Mouse (Mus musculus) liver, embryonic 14.5 days (tissue): ENCODE measurements around the gene Tbr1.

Experiments
- CTCF ChIP-seq: IDR thresholded peaks from 2 replicates; pipeline ENCODE4 v1.5.1; 2016; ENCODE audit warnings: antibody characterized with exemption, low read depth, control low read depth
- EP300 ChIP-seq: IDR thresholded peaks from 2 replicates; pipeline ENCODE4 v1.6.1; 2016; ENCODE audit warnings: antibody characterized with exemption, low read depth

DNA sequence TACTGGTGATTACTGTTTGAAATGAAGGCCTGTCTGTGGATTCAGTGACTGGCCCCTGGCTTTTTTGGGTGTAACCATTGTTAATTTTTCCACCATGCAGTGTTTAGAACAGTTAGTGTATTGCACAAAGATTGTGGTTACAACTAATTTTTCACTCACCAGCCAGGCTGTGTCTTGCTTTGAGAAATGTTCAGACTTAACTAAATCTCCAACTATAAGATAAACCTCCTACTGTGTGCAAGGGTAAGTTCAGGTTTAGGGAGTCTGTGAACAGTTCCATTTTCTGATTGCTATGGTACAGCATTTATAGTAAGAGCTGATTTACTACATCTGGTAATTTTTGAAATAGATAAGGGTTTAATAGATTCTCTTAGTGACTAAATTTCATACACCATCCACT, 21.9 kb upstream of the Tbr1 start:
- TF ChIP-seq CTCF (no peak), EP300 (no peak)
